ENCODE assay signal across 15 mouse cellular contexts in genomic region chr4:150593473-150594217, GRCm38 (mm10). TPM values are rescaled to one million over a fixed set of nuclear protein-coding genes. Genes with fewer than 3 reads are reported as not detected.
DNase-seq lines count a peak whose midpoint lies in the region; ATAC-seq and TF ChIP-seq lines count a peak whose summit lies in the region.
"Had no signal": no experiment of that assay in that cellular context is flagged by ENCODE, and none has a peak within 500 bp of the region (broad histone marks: within the 10 kb centered on the region; RNA-seq: fewer than 3 reads in every experiment).

No protein-coding gene starts in this region.

- TF ChIP-seq EP300 in lung, postnatal 0 days (IDR thresholded peaks at IDR 0.05), result no peak

- TF ChIP-seq CTCF in lung, postnatal 0 days (IDR thresholded peaks at IDR 0.05), result no peak
- TF ChIP-seq CTCF in bone marrow, adult 2 months (IDR thresholded peaks at IDR 0.05; ENCODE audit: control insufficient read depth, insufficient read depth, low read length), result no peak
- no peak for TF ChIP-seq CTCF in small intestine, adult 2 months (IDR thresholded peaks at IDR 0.05; ENCODE audit: extremely low read depth, insufficient read length, insufficient replicate concordance, low read depth, low read length)

- peak; percentile 62 for DNase-seq in lung, postnatal 0 days (ENCODE audit: low spot score)
- no peak for DNase-seq in lung, postnatal 25 days (ENCODE audit: low spot score)
- DNase-seq in frontal cortex, postnatal 10 days (ENCODE audit: low spot score in 2 of 2), result no peak
- DNase-seq: adrenal gland, postnatal 14 days; cerebellum, postnatal 10 days; heart, adult 11 months; left cerebral cortex, postnatal 4 days had no signal

- no peak overlapping the region for H3K4me2 ChIP-seq in lung, postnatal 0 days (replicated peaks; ENCODE audit: low read depth, low read length)
- no peak overlapping the region for H3K4me2 ChIP-seq in liver, embryonic 12.5 days
- H3K4me2 ChIP-seq in midbrain, embryonic 15.5 days, result no peak overlapping the region
- H3K4me2 ChIP-seq: embryonic facial prominence, embryonic 12.5 days; stomach, embryonic 15.5 days had no signal

- no peak for ATAC-seq in lung, postnatal 0 days
- no peak for ATAC-seq in liver, embryonic 12.5 days
- no peak for ATAC-seq in midbrain, embryonic 15.5 days (replicated peaks)
- ATAC-seq: forebrain, embryonic 14.5 days had no signal

- no peak overlapping the region for H3K27ac ChIP-seq in lung, postnatal 0 days (ENCODE audit: low read length)
- peak overlapping the region; percentile 51; the same call in 1 of the 2 replicates for H3K27ac ChIP-seq in bone marrow, adult 2 months (ENCODE audit: control insufficient read depth, insufficient read depth, low read depth, low read length, poor library complexity)
- H3K27ac ChIP-seq in liver, embryonic 12.5 days, result peak overlapping the region; percentile 72
- H3K27ac ChIP-seq in small intestine, adult 2 months (ENCODE audit: insufficient read depth, low read depth, low read length), result 0 out of 2 replicates have a peak overlapping the region, but pooled peaks have one; percentile 12
- H3K27ac ChIP-seq in midbrain, embryonic 15.5 days, result no peak overlapping the region
- H3K27ac ChIP-seq: embryonic facial prominence, embryonic 12.5 days; stomach, embryonic 15.5 days had no signal

- peaks cover 25% of the 10 kb centered on the region; the same call in 1 of the 2 replicates for H3K4me1 ChIP-seq in lung, postnatal 0 days (ENCODE audit: insufficient read depth, low read depth, low read length)
- peaks cover 2% of the 10 kb centered on the region for H3K4me1 ChIP-seq in bone marrow, adult 2 months (ENCODE audit: control insufficient read depth, insufficient read depth, low read length)
- H3K4me1 ChIP-seq in liver, embryonic 12.5 days, result peaks cover 98% of the 10 kb centered on the region
- peaks cover 34% of the 10 kb centered on the region for H3K4me1 ChIP-seq in small intestine, adult 2 months (ENCODE audit: control insufficient read depth, insufficient read depth, insufficient read length, low read length)
- H3K4me1 ChIP-seq in midbrain, embryonic 15.5 days, result peaks cover 21% of the 10 kb centered on the region

- no peak overlapping the region for H3K9ac ChIP-seq in lung, postnatal 0 days (replicated peaks; ENCODE audit: low read depth)
- H3K9ac ChIP-seq in liver, embryonic 12.5 days, result no peak overlapping the region
- no peak overlapping the region for H3K9ac ChIP-seq in midbrain, embryonic 15.5 days
- H3K9ac ChIP-seq: embryonic facial prominence, embryonic 12.5 days; stomach, embryonic 15.5 days had no signal

- no peak for TF ChIP-seq POLR2A in bone marrow, adult 2 months (IDR thresholded peaks at IDR 0.05; ENCODE audit: borderline replicate concordance, control insufficient read depth, low read depth, low read length)
- TF ChIP-seq POLR2A in small intestine, adult 2 months (IDR thresholded peaks at IDR 0.05; ENCODE audit: low read depth, low read length), result no peak

- 49% methylated on average over 4 of the region's 4 CpGs for WGBS in lung, postnatal 0 days
- WGBS in bone marrow, adult 2 months, result 45% methylated on average over 4 of the region's 4 CpGs
- 62% methylated on average over 4 of the region's 4 CpGs for WGBS in liver, embryonic 12.5 days (ENCODE audit: insufficient replicate concordance)
- WGBS in small intestine, adult 2 months, result 38% methylated on average over 4 of the region's 4 CpGs
- 83% methylated on average over 4 of the region's 4 CpGs for WGBS in midbrain, embryonic 15.5 days

- no peak overlapping the region for H3K4me3 ChIP-seq in lung, postnatal 0 days (ENCODE audit: low read depth, low read length)
- H3K4me3 ChIP-seq in bone marrow, adult 2 months (replicated peaks; ENCODE audit: control insufficient read depth, low read depth, low read length), result no peak overlapping the region
- no peak overlapping the region for H3K4me3 ChIP-seq in liver, embryonic 12.5 days
- no peak overlapping the region for H3K4me3 ChIP-seq in small intestine, adult 2 months (ENCODE audit: low read depth, low read length)
- no peak overlapping the region for H3K4me3 ChIP-seq in midbrain, embryonic 15.5 days
- H3K4me3 ChIP-seq: embryonic facial prominence, embryonic 12.5 days; megakaryocyte, embryonic 14.5 days; stomach, embryonic 15.5 days had no signal

- no peaks in the 10 kb centered on the region for H3K9me3 ChIP-seq in lung, postnatal 0 days (ENCODE audit: low read length)
- no peaks in the 10 kb centered on the region for H3K9me3 ChIP-seq in liver, embryonic 12.5 days (replicated peaks)
- H3K9me3 ChIP-seq in midbrain, embryonic 15.5 days, result no peaks in the 10 kb centered on the region
- H3K9me3 ChIP-seq: embryonic facial prominence, embryonic 12.5 days; megakaryocyte, embryonic 14.5 days; stomach, embryonic 15.5 days had no signal

- no peaks in the 10 kb centered on the region for H3K36me3 ChIP-seq in lung, postnatal 0 days (ENCODE audit: insufficient read depth, low read length)
- no peaks in the 10 kb centered on the region; the same call in 1 of the 2 replicates for H3K36me3 ChIP-seq in liver, embryonic 12.5 days
- peaks cover 5% of the 10 kb centered on the region; the same call in 1 of the 2 replicates for H3K36me3 ChIP-seq in small intestine, adult 2 months (ENCODE audit: control insufficient read depth, insufficient read depth, low read length)
- H3K36me3 ChIP-seq in midbrain, embryonic 15.5 days (replicated peaks), result no peaks in the 10 kb centered on the region
- H3K36me3 ChIP-seq: embryonic facial prominence, embryonic 12.5 days; stomach, embryonic 15.5 days had no signal

- no peaks in the 10 kb centered on the region for H3K27me3 ChIP-seq in lung, postnatal 0 days (replicated peaks; ENCODE audit: insufficient read depth, low read length)
- H3K27me3 ChIP-seq in liver, embryonic 12.5 days (replicated peaks), result no peaks in the 10 kb centered on the region
- no peaks in the 10 kb centered on the region for H3K27me3 ChIP-seq in small intestine, adult 2 months (ENCODE audit: control insufficient read depth, insufficient read depth, low read length)
- no peaks in the 10 kb centered on the region for H3K27me3 ChIP-seq in midbrain, embryonic 15.5 days (replicated peaks)
- H3K27me3 ChIP-seq: embryonic facial prominence, embryonic 12.5 days; megakaryocyte, embryonic 14.5 days; stomach, embryonic 15.5 days had no signal

RNA-seq across cellular contexts. Expression of gene Slc45a1, which starts 58.3 kb away (rescaled TPM):
- 0.04 TPM in 1 of 2 replicates, not detected in the other for polyA plus RNA-seq in lung, postnatal 0 days (2015; fragmentation: Nextera tagmentation; extraction: Ambion mirVana)
- not detected in 2 replicates for polyA plus RNA-seq in bone marrow, adult 2 months (2011; ENCODE audit: insufficient read depth, insufficient read length, low replicate concordance, missing spikeins)
- 0.05 TPM in 1 of 2 replicates, not detected in the other for polyA plus RNA-seq in liver, embryonic 12.5 days (2016; fragmentation: Nextera tagmentation; extraction: Ambion mirVana)
- polyA plus RNA-seq in small intestine, adult 2 months (2012; rRNA removed), result 0.11 and 0.38 TPM in 2 replicates
- polyA plus RNA-seq in midbrain, embryonic 15.5 days (2015; fragmentation: Nextera tagmentation; extraction: Ambion mirVana), result 36.3 and 38.0 TPM in 2 replicates

Comparison
In these comparisons a context has a peak if more than half of its experiments do, and no peak if none do; other contexts are left out.
1. H3K27ac ChIP-seq: peak in bone marrow, adult 2 months (single experiment), liver, embryonic 12.5 days (single experiment) and small intestine, adult 2 months (single experiment); none in lung, postnatal 0 days (single experiment) and midbrain, embryonic 15.5 days (single experiment).
2. RNA of gene Slc45a1, which starts 58.3 kb away (polyA plus RNA-seq): 36.3 to 38.0 TPM in midbrain, embryonic 15.5 days; 0.11 to 0.38 TPM in small intestine, adult 2 months, not detected in bone marrow, adult 2 months, 0.04 TPM in lung, postnatal 0 days and 0.05 TPM in liver, embryonic 12.5 days; every median in the first group is over 10 times any median in the second.